Mouse (Mus musculus): ENCODE data around the gene Hps4.

GRCm38 (mm10) chr5:112396066-112396465, 53.2 kb downstream of the Hps4 start:
- TF ChIP-seq CTCF (IDR thresholded peaks at IDR 0.05; ENCODE audit: extremely low read depth, insufficient read depth, low read length) = no peak
- no peak for TF ChIP-seq POLR2A (IDR thresholded peaks at IDR 0.05; ENCODE audit: extremely low read depth, insufficient read depth, low read length)
